Mouse (Mus musculus) gastrocnemius, postnatal 4 days (tissue): ENCODE results near the gene Rpl32. TPM values are rescaled to one million over a fixed set of nuclear protein-coding genes. Genes with fewer than 3 reads are reported as not detected.

Experiments used
- DNase-seq, 2 experiments: peaks; one replicate each; pipeline ENCODE4 v3.0.0; 2021 to 2022; ENCODE audit warnings: low spot score in 2 of 2, mixed read lengths in 2 of 2
- total RNA-seq, 2 experiments: library from RNA; stranded (reverse); gene quantifications; 2 replicates each; pipeline ENCODE4 v1.2.3; 2021

The Rpl32 gene
- total RNA-seq, 2 experiments from 2014 or later = 1,342 to 1,439 TPM

GRCm38 (mm10) chr6:115821216-115821993, 12.9 kb upstream of the Rpl32 start:
- DNase-seq = no peak

GRCm38 (mm10) chr6:115818129-115818528, 9.6 kb upstream of the Rpl32 start:
- DNase-seq = no peak

- no peak for DNase-seq
Measured at GRCm38 (mm10) chr6:115815041-115815440, 6.5 kb upstream of the Rpl32 start.

- DNase-seq = peak in 1 of 2 experiments; percentile 43
Measured at GRCm38 (mm10) chr6:115814104-115814503, 5.6 kb upstream of the Rpl32 start.

- DNase-seq = no peak
Measured at GRCm38 (mm10) chr6:115811606-115812005, 3.1 kb upstream of the Rpl32 start.

- no peak for DNase-seq
Measured at GRCm38 (mm10) chr6:115808196-115808487, 405 bp downstream of the Rpl32 start.

- no peak for DNase-seq
Measured at GRCm38 (mm10) chr6:115807464-115808195, 917 bp downstream of the Rpl32 start.

- no peak for DNase-seq
Measured at GRCm38 (mm10) chr6:115804432-115805192, 3.9 kb downstream of the Rpl32 start.

GRCm38 (mm10) chr6:115803541-115804382, 4.8 kb downstream of the Rpl32 start:
- DNase-seq = peak; percentile 40 to 79

- no peak for DNase-seq
Measured at GRCm38 (mm10) chr6:115801811-115802210, 6.7 kb downstream of the Rpl32 start.

- DNase-seq = peak in 1 of 2 experiments; percentile 32
Measured at GRCm38 (mm10) chr6:115792691-115793215, 15.8 kb downstream of the Rpl32 start.

GRCm38 (mm10) chr6:115791842-115792686, 16.5 kb downstream of the Rpl32 start:
- peak; percentile 40 to 52 for DNase-seq

GRCm38 (mm10) chr6:115791016-115791415, 17.5 kb downstream of the Rpl32 start:
- no peak for DNase-seq

GRCm38 (mm10) chr6:115782781-115783180, 25.8 kb downstream of the Rpl32 start:
- no peak for DNase-seq

GRCm38 (mm10) chr6:115776363-115776762, 32.2 kb downstream of the Rpl32 start:
- DNase-seq = no peak

- peak in 1 of 2 experiments; percentile 30 for DNase-seq
Measured at GRCm38 (mm10) chr6:115775838-115776237, 32.7 kb downstream of the Rpl32 start.

GRCm38 (mm10) chr6:115774501-115774921, 34.0 kb downstream of the Rpl32 start, which contains the start of gene Cand2:
Gene Cand2, plus strand, starts transcription at chr6:115774538.
- peak; percentile 59 to 75 for DNase-seq

- peak in 1 of 2 experiments; percentile 39 for DNase-seq
Measured at GRCm38 (mm10) chr6:115773966-115774413, 34.6 kb downstream of the Rpl32 start.

GRCm38 (mm10) chr6:115772604-115773003, 35.9 kb downstream of the Rpl32 start:
- no peak for DNase-seq
